Mouse (Mus musculus): ENCODE measurements at regions not wholly inside any gene's neighbourhood (a gene's known extent, or its start where the extent isn't known, plus 50 kb on each side); places are given as distances from the start of the nearest gene placed in this dataset.

GRCm38 (mm10) chr9:41218702-41219101 is 57.2 kb upstream of the Ubash3b start:
- no peak for TF ChIP-seq CTCF (IDR thresholded peaks at IDR 0.05; ENCODE audit: insufficient read depth, low read length)
- no peak for TF ChIP-seq POLR2A (IDR thresholded peaks at IDR 0.05; ENCODE audit: borderline replicate concordance, extremely low read depth, low read depth, low read length)
